Mouse (Mus musculus): ENCODE measurements at regions not wholly inside any gene's neighbourhood (a gene's known extent, or its start where the extent isn't known, plus 50 kb on each side); places are given as distances from the start of the nearest gene placed in this dataset.

DNA sequence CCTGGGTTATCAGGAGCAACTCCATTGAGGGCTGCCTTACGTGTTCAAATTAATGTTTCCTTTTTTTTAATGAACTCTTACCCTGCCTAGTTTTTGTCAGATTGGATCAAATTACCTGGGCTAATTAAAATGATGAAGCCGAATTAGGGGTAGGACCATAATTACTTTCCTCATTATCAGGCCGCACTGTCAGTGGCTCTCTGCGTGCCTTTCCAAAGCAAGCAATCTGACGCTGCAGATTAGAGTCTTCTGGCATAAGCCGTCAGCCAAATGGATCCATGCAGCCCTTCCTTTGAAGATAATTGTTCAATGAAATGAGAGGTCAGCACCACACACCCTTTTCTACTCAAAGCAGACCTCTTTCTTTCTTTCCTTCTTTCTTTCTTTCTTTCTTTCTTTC, 175.5 kb upstream of the Fat4 start:
- TF ChIP-seq GATA1 (IDR thresholded peaks at IDR 0.05; ENCODE audit: low read length) (no peak), TAL1 (IDR thresholded peaks at IDR 0.05; ENCODE audit: low read length) (no peak)

Data from erythroblast, embryonic 14.5 days (primary cell).